Comparison of ENCODE assay signal across 16 mouse cellular contexts in the genomic region with DNA sequence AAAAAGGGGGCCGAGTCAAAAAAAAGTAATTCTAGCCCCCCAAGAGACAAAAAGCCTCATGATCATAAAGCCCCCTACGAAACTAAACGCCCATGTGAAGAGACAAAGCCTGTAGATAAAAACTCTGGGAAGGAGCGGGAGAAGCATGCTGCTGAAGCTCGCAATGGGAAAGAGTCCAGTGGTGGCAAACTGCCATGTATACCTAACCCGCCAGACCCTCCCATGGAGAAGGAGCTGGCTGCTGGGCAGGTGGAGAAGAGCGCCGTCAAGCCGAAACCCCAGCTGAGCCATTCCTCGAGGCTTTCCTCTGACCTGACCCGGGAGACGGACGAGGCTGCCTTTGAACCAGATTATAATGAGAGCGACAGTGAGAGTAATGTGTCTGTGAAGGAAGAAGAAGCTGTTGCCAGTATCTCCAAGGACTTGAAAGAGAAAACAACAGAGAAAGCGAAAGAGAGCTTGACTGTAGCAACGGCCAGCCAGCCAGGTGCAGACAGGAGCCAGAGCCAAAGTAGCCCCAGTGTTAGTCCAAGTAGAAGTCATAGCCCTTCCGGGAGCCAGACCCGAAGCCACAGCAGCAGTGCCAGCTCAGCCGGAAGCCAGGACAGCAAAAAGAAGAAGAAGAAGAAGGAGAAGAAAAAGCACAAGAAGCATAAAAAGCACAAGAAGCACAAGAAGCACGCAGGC. TPM values are rescaled to one million over a fixed set of nuclear protein-coding genes. Genes with fewer than 3 reads are reported as not detected.
DNase-seq lines count a peak whose midpoint lies in the region; ATAC-seq and TF ChIP-seq lines count a peak whose summit lies in the region.
"Had no signal": no experiment of that assay in that cellular context is flagged by ENCODE, and none has a peak within 500 bp of the region (broad histone marks: within the 10 kb centered on the region; RNA-seq: fewer than 3 reads in every experiment).

No protein-coding gene starts in this region.

- no peak for ATAC-seq in forebrain, postnatal 0 days
- ATAC-seq in forebrain, embryonic 11.5 days (replicated peaks; ENCODE audit: low FRiP score), result no peak
- ATAC-seq in liver, embryonic 11.5 days (replicated peaks; ENCODE audit: low FRiP score), result 0 out of 2 replicates have a peak, but pooled peaks have one; percentile 14
- no peak for ATAC-seq in liver, postnatal 0 days
- ATAC-seq in erythroid progenitor cell, adult 5-6 weeks (replicated peaks; ENCODE audit: low FRiP score, poor library complexity, severe bottlenecking), result no peak
- ATAC-seq: activated CD4-positive, CD25-positive, alpha-beta regulatory T cell, adult 4 months had no signal

- H3K9me3 ChIP-seq in forebrain, postnatal 0 days (ENCODE audit: low read length), result no peaks in the 10 kb centered on the region
- no peaks in the 10 kb centered on the region for H3K9me3 ChIP-seq in forebrain, embryonic 11.5 days (ENCODE audit: control insufficient read depth, low read length)
- H3K9me3 ChIP-seq in liver, embryonic 11.5 days (ENCODE audit: control insufficient read depth, low read length), result no peaks in the 10 kb centered on the region
- H3K9me3 ChIP-seq in liver, postnatal 0 days (ENCODE audit: low read length), result no peaks in the 10 kb centered on the region
- H3K9me3 ChIP-seq: embryonic facial prominence, embryonic 15.5 days; G1E; hindbrain, embryonic 15.5 days; liver, embryonic 15.5 days; neural tube, embryonic 12.5 days; stomach, embryonic 15.5 days had no signal

- H3K4me3 ChIP-seq in forebrain, postnatal 0 days (ENCODE audit: low read depth, low read length), result no peak overlapping the region
- H3K4me3 ChIP-seq in forebrain, embryonic 11.5 days (ENCODE audit: low read depth, low read length), result no peak overlapping the region
- H3K4me3 ChIP-seq in liver, embryonic 11.5 days (ENCODE audit: low read depth, low read length), result no peak overlapping the region
- H3K4me3 ChIP-seq in liver, postnatal 0 days (ENCODE audit: low read depth, low read length), result no peak overlapping the region
- H3K4me3 ChIP-seq: embryonic facial prominence, embryonic 15.5 days; hindbrain, embryonic 15.5 days; liver, embryonic 15.5 days; neural tube, embryonic 12.5 days; stomach, embryonic 15.5 days had no signal

- no peaks in the 10 kb centered on the region for H3K4me1 ChIP-seq in forebrain, postnatal 0 days (ENCODE audit: insufficient read depth)
- H3K4me1 ChIP-seq in forebrain, embryonic 11.5 days (replicated peaks; ENCODE audit: control insufficient read depth, insufficient read depth, low read length), result no peaks in the 10 kb centered on the region
- H3K4me1 ChIP-seq in liver, embryonic 11.5 days (replicated peaks; ENCODE audit: control insufficient read depth, insufficient read depth, low read length), result no peaks in the 10 kb centered on the region
- H3K4me1 ChIP-seq in liver, postnatal 0 days (ENCODE audit: insufficient read depth), result no peaks in the 10 kb centered on the region
- H3K4me1 ChIP-seq: embryonic facial prominence, embryonic 15.5 days; hindbrain, embryonic 15.5 days; liver, embryonic 15.5 days; neural tube, embryonic 12.5 days; stomach, embryonic 15.5 days had no signal

- TF ChIP-seq CTCF in forebrain, postnatal 0 days (IDR thresholded peaks at IDR 0.05; ENCODE audit: low read depth), result no peak
- TF ChIP-seq CTCF in liver, postnatal 0 days (IDR thresholded peaks at IDR 0.05; ENCODE audit: low read depth), result no peak

- no peaks in the 10 kb centered on the region for H3K27me3 ChIP-seq in forebrain, postnatal 0 days (ENCODE audit: insufficient read depth, low read length)
- no peaks in the 10 kb centered on the region for H3K27me3 ChIP-seq in forebrain, embryonic 11.5 days (ENCODE audit: control insufficient read depth, insufficient read depth, low read length)
- no peaks in the 10 kb centered on the region for H3K27me3 ChIP-seq in liver, embryonic 11.5 days (replicated peaks; ENCODE audit: control insufficient read depth, insufficient read depth, low read length)
- H3K27me3 ChIP-seq in liver, postnatal 0 days (ENCODE audit: insufficient read depth, low read length), result no peaks in the 10 kb centered on the region
- H3K27me3 ChIP-seq: embryonic facial prominence, embryonic 15.5 days; hindbrain, embryonic 15.5 days; liver, embryonic 15.5 days; neural tube, embryonic 12.5 days; stomach, embryonic 15.5 days had no signal

- DNase-seq in forebrain, postnatal 0 days, result no peak
- no peak for DNase-seq in forebrain, embryonic 11.5 days (ENCODE audit: low spot score)
- DNase-seq in liver, embryonic 11.5 days (ENCODE audit: low spot score), result no peak
- no peak for DNase-seq in liver, postnatal 0 days
- peak; percentile 57 for DNase-seq in cerebellum, adult 8-10 months
- peak; percentile 33 for DNase-seq in gastrocnemius, postnatal 25 days
- DNase-seq in kidney, postnatal 10 days, result no peak

- no peak for TF ChIP-seq EP300 in liver, postnatal 0 days (IDR thresholded peaks at IDR 0.05; ENCODE audit: low read depth)

- peaks cover 57% of the 10 kb centered on the region for H3K36me3 ChIP-seq in forebrain, postnatal 0 days (ENCODE audit: insufficient read depth)
- H3K36me3 ChIP-seq in forebrain, embryonic 11.5 days (ENCODE audit: control insufficient read depth, insufficient read depth, low read length), result peaks cover 38% of the 10 kb centered on the region
- H3K36me3 ChIP-seq in liver, embryonic 11.5 days (ENCODE audit: control insufficient read depth, insufficient read depth, low read length), result peaks cover 52% of the 10 kb centered on the region
- peaks cover 65% of the 10 kb centered on the region for H3K36me3 ChIP-seq in liver, postnatal 0 days (replicated peaks; ENCODE audit: insufficient read depth, low read length)

- H3K27ac ChIP-seq in forebrain, postnatal 0 days (ENCODE audit: low read depth, low read length), result 0 out of 2 replicates have a peak overlapping the region, but pooled peaks have one; percentile 15
- H3K27ac ChIP-seq in forebrain, embryonic 11.5 days (ENCODE audit: low read depth, low read length), result no peak overlapping the region
- H3K27ac ChIP-seq in liver, embryonic 11.5 days (ENCODE audit: low read depth, low read length), result no peak overlapping the region
- no peak overlapping the region for H3K27ac ChIP-seq in liver, postnatal 0 days (ENCODE audit: low read depth)
- H3K27ac ChIP-seq: embryonic facial prominence, embryonic 15.5 days; hindbrain, embryonic 15.5 days; liver, embryonic 15.5 days; neural tube, embryonic 12.5 days; stomach, embryonic 15.5 days had no signal

- no peak overlapping the region for H3K9ac ChIP-seq in forebrain, postnatal 0 days
- no peak overlapping the region for H3K9ac ChIP-seq in forebrain, embryonic 11.5 days (ENCODE audit: low read length)
- no peak overlapping the region for H3K9ac ChIP-seq in liver, embryonic 11.5 days (ENCODE audit: low read depth, low read length)
- no peak overlapping the region for H3K9ac ChIP-seq in liver, postnatal 0 days (replicated peaks)
- H3K9ac ChIP-seq: embryonic facial prominence, embryonic 15.5 days; hindbrain, embryonic 15.5 days; liver, embryonic 15.5 days; neural tube, embryonic 12.5 days; stomach, embryonic 15.5 days had no signal

- no peak overlapping the region for H3K4me2 ChIP-seq in forebrain, postnatal 0 days (ENCODE audit: low read depth)
- no peak overlapping the region for H3K4me2 ChIP-seq in forebrain, embryonic 11.5 days (ENCODE audit: low read depth, low read length, severe bottlenecking)
- H3K4me2 ChIP-seq in liver, embryonic 11.5 days, result no peak overlapping the region
- H3K4me2 ChIP-seq in liver, postnatal 0 days (ENCODE audit: low read depth, low read length), result no peak overlapping the region
- H3K4me2 ChIP-seq: embryonic facial prominence, embryonic 15.5 days; hindbrain, embryonic 15.5 days; liver, embryonic 15.5 days; midbrain, embryonic 11.5 days; neural tube, embryonic 12.5 days; stomach, embryonic 15.5 days had no signal

- WGBS in forebrain, postnatal 0 days, result 63% methylated on average over 20 of the region's 20 CpGs
- WGBS in forebrain, embryonic 11.5 days, result 93% methylated on average over 20 of the region's 20 CpGs
- 92% methylated on average over 20 of the region's 20 CpGs for WGBS in liver, embryonic 11.5 days
- 90% methylated on average over 20 of the region's 20 CpGs for WGBS in liver, postnatal 0 days (ENCODE audit: insufficient replicate concordance)

RNA-seq across cellular contexts. Expression of gene Rbbp6, which starts 36.0 kb away (rescaled TPM):
- total RNA-seq in forebrain, postnatal 0 days (2014; rRNA removed), result 35.1 and 53.6 TPM in 2 replicates
- polyA plus RNA-seq in forebrain, postnatal 0 days (2015; fragmentation: Nextera tagmentation; extraction: Ambion mirVana), result 18.4 and 21.4 TPM in 2 replicates
- polyA plus RNA-seq in forebrain, embryonic 11.5 days (2014; fragmentation: Nextera tagmentation; extraction: Ambion mirVana), result 34.7 and 39.6 TPM in 2 replicates
- polyA plus RNA-seq in liver, embryonic 11.5 days (2014; fragmentation: Nextera tagmentation; extraction: Ambion mirVana), result 25.4 and 32.2 TPM in 2 replicates
- polyA plus RNA-seq in liver, postnatal 0 days (2015; fragmentation: Nextera tagmentation; extraction: Ambion mirVana), result 7.8 and 8.7 TPM in 2 replicates
- total RNA-seq in gastrocnemius, postnatal 25 days (2021), result 10 to 100 TPM; 20.4 to 22.2 TPM
- 77.5 and 99.5 TPM in 2 replicates for total RNA-seq in erythroid progenitor cell, adult 5-6 weeks (2015; ENCODE audit: low replicate concordance)
- total RNA-seq in erythroid progenitor cell, adult 5-6 weeks (2017; ENCODE audit: low replicate concordance), result 56.0 and 64.2 TPM in 2 replicates

Comparison
In these comparisons a context has a peak if more than half of its experiments do, and no peak if none do; other contexts are left out.
1. DNase-seq: peak in cerebellum, adult 8-10 months (single experiment) and gastrocnemius, postnatal 25 days (single experiment); none in forebrain, postnatal 0 days (single experiment), forebrain, embryonic 11.5 days (single experiment), liver, embryonic 11.5 days (single experiment), liver, postnatal 0 days (single experiment) and kidney, postnatal 10 days (single experiment).